Mouse (Mus musculus) liver, embryonic 16.5 days (tissue): ENCODE results near the gene Esrrb. TPM values are rescaled to one million over a fixed set of nuclear protein-coding genes. Genes with fewer than 3 reads are reported as not detected.

Experiments used
- ATAC-seq: fragments of 200-750 bp; cut with Nextera tagmentation; 2 replicates; pipeline ENCODE4 v1.8.0; 2017; ENCODE audit warnings: low read depth, mild to moderate bottlenecking, moderate number of reproducible peaks, moderate library complexity
- H3K27ac ChIP-seq: fragments of 300-500 bp; sonication (generic); 2 replicates; pipeline ENCODE4 v1.5.1; 2014; ENCODE audit warnings: mild to moderate bottlenecking, low read length
- H3K27me3 ChIP-seq: fragments of 300-500 bp; sonication (generic); 2 replicates; pipeline ENCODE4 v1.6.1; 2014; ENCODE audit warnings: low read depth, low read length, mixed read lengths; ENCODE audit not compliant: control insufficient read depth, insufficient read depth
- H3K36me3 ChIP-seq: fragments of 300-500 bp; sonication (generic); 2 replicates; pipeline ENCODE4 v1.6.1; 2014; ENCODE audit warnings: mild to moderate bottlenecking; ENCODE audit not compliant: control insufficient read depth, insufficient read depth
- H3K4me1 ChIP-seq: fragments of 300-500 bp; sonication (generic); 2 replicates; pipeline ENCODE4 v1.6.1; 2014; ENCODE audit warnings: low read depth, low read length, mixed read lengths; ENCODE audit not compliant: control insufficient read depth
- H3K4me2 ChIP-seq: fragments of 300-500 bp; sonication (generic); 2 replicates; pipeline ENCODE4 v1.6.1; 2014; ENCODE audit warnings: low read depth, low read length, mixed read lengths
- H3K4me3 ChIP-seq: fragments of 300-500 bp; sonication (generic); 2 replicates; pipeline ENCODE4 v1.5.1; 2014; ENCODE audit warnings: low read depth, mild to moderate bottlenecking, low read length
- H3K9ac ChIP-seq: fragments of 300-500 bp; sonication (generic); 2 replicates; pipeline ENCODE4 v1.6.1; 2014; ENCODE audit warnings: low read depth, low read length
- H3K9me3 ChIP-seq: fragments of 300-500 bp; sonication (generic); replicated peaks from 2 replicates; pipeline ENCODE4 v1.6.1; 2016; ENCODE audit warnings: low read length; ENCODE audit not compliant: control insufficient read depth
- WGBS: fragments of 180-500 bp; shearing (Covaris S2); extraction: QIAGEN DNeasy Blood & Tissue Kit; methylation state at CpG from one replicate; pipeline ENCODE4 v1.1.7; 2014; ENCODE audit not compliant: insufficient replicate concordance; 5-methylcytosine and 5-hydroxymethylcytosine counted together
- polyA plus RNA-seq: library from polyadenylated mRNA; unstranded; fragments of >200 nt; fragmentation: Nextera tagmentation; extraction: Ambion mirVana; gene quantifications from 2 replicates; pipeline ENCODE4 v1.2.1, GENCODE M21; 2015

The Esrrb gene
- polyA plus RNA-seq, 1 experiment from 2014 or later, result 0.09 TPM

GRCm38 (mm10) chr12:86433371-86433821 lies 72.5 kb downstream of the Esrrb start:
- Histone ChIP-seq H3K9ac (no peak overlapping the region), H3K4me1 (no peaks in the 10 kb centered on the region), H3K4me2 (no peak overlapping the region), H3K27me3 (no peaks in the 10 kb centered on the region; the same call in 1 of the 2 replicates), H3K36me3 (no peaks in the 10 kb centered on the region), H3K9me3 (no peaks in the 10 kb centered on the region), H3K27ac (no peak overlapping the region), H3K4me3 (no peak overlapping the region)
- 9% methylated on average over 13 of the region's 13 CpGs for WGBS
- ATAC-seq, result no peak

- H3K4me1 ChIP-seq, result no peaks in the 10 kb centered on the region
- no peak overlapping the region for H3K9ac ChIP-seq
- no peaks in the 10 kb centered on the region; the same call in 1 of the 2 replicates for H3K27me3 ChIP-seq
- no peak overlapping the region for H3K4me2 ChIP-seq
- H3K36me3 ChIP-seq, result no peaks in the 10 kb centered on the region
- no peak overlapping the region for H3K4me3 ChIP-seq
- H3K27ac ChIP-seq, result no peak overlapping the region
- no peak for ATAC-seq
- 73% methylated on average over 13 of the region's 13 CpGs for WGBS
- no peaks in the 10 kb centered on the region for H3K9me3 ChIP-seq
These were observed 74.7 kb downstream of the Esrrb start for GRCm38 (mm10) chr12:86435651-86436050.

- Histone ChIP-seq H3K36me3 (no peaks in the 10 kb centered on the region), H3K27me3 (no peaks in the 10 kb centered on the region), H3K9me3 (no peaks in the 10 kb centered on the region), H3K4me2 (no peak overlapping the region), H3K4me1 (no peaks in the 10 kb centered on the region), H3K27ac (no peak overlapping the region), H3K9ac (no peak overlapping the region), H3K4me3 (no peak overlapping the region)
- WGBS, result 48% methylated on average over 5 of the region's 5 CpGs
- ATAC-seq, result no peak
These were observed 89.9 kb downstream of the Esrrb start for GRCm38 (mm10) chr12:86450848-86451247.

GRCm38 (mm10) chr12:86455009-86455408 lies 94.1 kb downstream of the Esrrb start:
- no peak for ATAC-seq
- Histone ChIP-seq H3K4me2 (no peak overlapping the region), H3K4me1 (no peaks in the 10 kb centered on the region), H3K36me3 (no peaks in the 10 kb centered on the region), H3K27ac (no peak overlapping the region), H3K4me3 (no peak overlapping the region), H3K9ac (no peak overlapping the region), H3K27me3 (no peaks in the 10 kb centered on the region), H3K9me3 (no peaks in the 10 kb centered on the region)
- 52% methylated on average over 1 of the region's 1 CpGs for WGBS

- H3K27ac ChIP-seq, result no peak overlapping the region
- no peak for ATAC-seq
- H3K4me2 ChIP-seq, result no peak overlapping the region
- H3K4me3 ChIP-seq, result no peak overlapping the region
- H3K36me3 ChIP-seq, result no peaks in the 10 kb centered on the region
- no peaks in the 10 kb centered on the region for H3K9me3 ChIP-seq
- WGBS, result 76% methylated on average over 9 of the region's 9 CpGs
- H3K27me3 ChIP-seq, result no peaks in the 10 kb centered on the region
- no peaks in the 10 kb centered on the region for H3K4me1 ChIP-seq
- no peak overlapping the region for H3K9ac ChIP-seq
These were observed 102.0 kb downstream of the Esrrb start for GRCm38 (mm10) chr12:86462742-86463470.

- H3K4me1 ChIP-seq, result no peaks in the 10 kb centered on the region
- H3K9me3 ChIP-seq, result no peaks in the 10 kb centered on the region
- no peaks in the 10 kb centered on the region for H3K27me3 ChIP-seq
- ATAC-seq, result no peak
- 78% methylated on average over 1 of the region's 1 CpGs for WGBS
- no peak overlapping the region for H3K4me2 ChIP-seq
- no peak overlapping the region for H3K27ac ChIP-seq
- H3K4me3 ChIP-seq, result no peak overlapping the region
- no peaks in the 10 kb centered on the region for H3K36me3 ChIP-seq
- H3K9ac ChIP-seq, result no peak overlapping the region
These were observed 103.5 kb downstream of the Esrrb start for GRCm38 (mm10) chr12:86464385-86464784.

GRCm38 (mm10) chr12:86466180-86466579 lies 105.3 kb downstream of the Esrrb start:
- no peaks in the 10 kb centered on the region for H3K4me1 ChIP-seq

GRCm38 (mm10) chr12:86469919-86470318 lies 109.0 kb downstream of the Esrrb start:
- Histone ChIP-seq H3K4me3 (no peak overlapping the region), H3K27ac (no peak overlapping the region), H3K9ac (no peak overlapping the region), H3K4me2 (no peak overlapping the region), H3K4me1 (no peaks in the 10 kb centered on the region), H3K27me3 (no peaks in the 10 kb centered on the region), H3K36me3 (no peaks in the 10 kb centered on the region), H3K9me3 (no peaks in the 10 kb centered on the region)
- 47% methylated on average over 23 of the region's 23 CpGs for WGBS
- ATAC-seq, result no peak

More at GRCm38 (mm10) chr12:86466180-86466579, 105.3 kb downstream of the Esrrb start:
- Histone ChIP-seq H3K27me3 (no peaks in the 10 kb centered on the region), H3K9ac (no peak overlapping the region), H3K4me3 (no peak overlapping the region), H3K27ac (no peak overlapping the region), H3K4me2 (no peak overlapping the region), H3K36me3 (no peaks in the 10 kb centered on the region), H3K9me3 (no peaks in the 10 kb centered on the region)
- WGBS, result 37% methylated on average over 4 of the region's 4 CpGs
- no peak for ATAC-seq

- H3K4me3 ChIP-seq, result no peak overlapping the region
- WGBS, result 52% methylated on average over 6 of the region's 6 CpGs
- H3K27ac ChIP-seq, result no peak overlapping the region
- H3K9ac ChIP-seq, result no peak overlapping the region
- no peaks in the 10 kb centered on the region for H3K4me1 ChIP-seq
- H3K9me3 ChIP-seq, result no peaks in the 10 kb centered on the region
- ATAC-seq, result no peak
- H3K4me2 ChIP-seq, result no peak overlapping the region
- H3K36me3 ChIP-seq, result no peaks in the 10 kb centered on the region
- H3K27me3 ChIP-seq, result no peaks in the 10 kb centered on the region
These were observed 110.0 kb downstream of the Esrrb start for GRCm38 (mm10) chr12:86470912-86471311.
